Mouse (Mus musculus): ENCODE measurements at regions not wholly inside any gene's neighbourhood (a gene's known extent, or its start where the extent isn't known, plus 50 kb on each side); places are given as distances from the start of the nearest gene placed in this dataset.

- Histone ChIP-seq H3K9ac (replicated peaks) (no peak overlapping the region), H3K27ac (no peak overlapping the region), H3K36me3 (no peaks in the 10 kb centered on the region), H3K4me1 (replicated peaks) (no peaks in the 10 kb centered on the region), H3K9me3 (peaks cover 28% of the 10 kb centered on the region), H3K4me2 (no peak overlapping the region), H3K27me3 (no peaks in the 10 kb centered on the region), H3K4me3 (replicated peaks) (no peak overlapping the region)
- ATAC-seq (ENCODE audit: insufficient number of reproducible peaks, insufficient read depth, low FRiP score, low TSS enrichment, low read depth), result no peak
- 30% methylated on average over 3 of the region's 3 CpGs for WGBS
These were observed 678.8 kb downstream of the Adam6a start for GRCm38 (mm10) chr12:114222541-114222940.
